Mouse (Mus musculus) CH12.LX (cell line): ENCODE data around the gene Lonp2. TPM values are rescaled to one million over a fixed set of nuclear protein-coding genes. Genes with fewer than 3 reads are reported as not detected.

Source experiments
- DNase-seq: peaks from one replicate; pipeline ENCODE4 v3.0.0-alpha.2; 2013; ENCODE audit errors: extremely low read depth
- H3K27ac ChIP-seq: 2 replicates; pipeline ENCODE4 v1.5.1; 2012; ENCODE audit warnings: low read depth, mild to moderate bottlenecking, control low read depth, moderate library complexity; ENCODE audit not compliant: insufficient read depth
- H3K27me3 ChIP-seq: replicated peaks from 2 replicates; pipeline ENCODE3; 2012; ENCODE audit warnings: inconsistent platforms
- H3K36me3 ChIP-seq, 2 experiments: replicated peaks in 1 of 2; 2 replicates each; pipeline versions ENCODE3 to v1.6.1; 2012; ENCODE audit warnings: inconsistent platforms in 1 of 2, low read length in 1 of 2, mild to moderate bottlenecking in 1 of 2, mixed read lengths in 1 of 2, moderate library complexity in 1 of 2; ENCODE audit not compliant: control insufficient read depth in 1 of 2, insufficient read depth in 1 of 2
- H3K4me1 ChIP-seq, 2 experiments: 2 replicates each; pipeline ENCODE4 v1.6.1; 2012; ENCODE audit warnings: inconsistent platforms in 1 of 2, moderate library complexity in 1 of 2; ENCODE audit not compliant: insufficient read depth in 2 of 2, control insufficient read depth in 1 of 2
- H3K4me2 ChIP-seq: 2 replicates; pipeline ENCODE4 v1.6.1; 2012; ENCODE audit warnings: low read depth, mild to moderate bottlenecking, control low read depth; ENCODE audit not compliant: poor library complexity, insufficient read depth, severe bottlenecking
- H3K4me3 ChIP-seq, 3 experiments: fragments of 150-350 bp in 1 of 3; sonication (generic) in 1 of 3; replicated peaks in 1 of 3; 2 replicates each; pipeline versions ENCODE3 to v1.5.1; 2011 to 2012; ENCODE audit warnings: low read depth in 2 of 3, low read length in 2 of 3, mild to moderate bottlenecking in 2 of 3, moderate library complexity in 2 of 3, control low read depth in 1 of 3, improper control_type of control experiment in 1 of 3, inconsistent platforms in 1 of 3, mixed read lengths in 1 of 3; ENCODE audit not compliant: poor library complexity in 1 of 3
- H3K79me2 ChIP-seq: replicated peaks from 2 replicates; pipeline ENCODE4 v1.6.1; 2012; ENCODE audit warnings: mild to moderate bottlenecking, moderate library complexity; ENCODE audit not compliant: control insufficient read depth, poor library complexity, insufficient read depth, severe bottlenecking; ENCODE audit errors: extremely low read depth
- H3K9ac ChIP-seq: 2 replicates; pipeline ENCODE4 v1.6.1; 2012; ENCODE audit warnings: low read depth, mild to moderate bottlenecking, control low read depth, moderate library complexity; ENCODE audit not compliant: insufficient read depth
- H3K9me3 ChIP-seq: replicated peaks from 2 replicates; pipeline ENCODE3; 2012; ENCODE audit warnings: low read length, inconsistent platforms, mixed read lengths
- BHLHE40 ChIP-seq: IDR thresholded peaks from 2 replicates; pipeline ENCODE4 v1.6.1; 2011; ENCODE audit warnings: mild to moderate bottlenecking, low read depth, low read length, improper control_type of control experiment
- CHD1 ChIP-seq: IDR thresholded peaks from 2 replicates; pipeline ENCODE4 v1.6.1; 2012; ENCODE audit warnings: low read depth, low read length, improper control_type of control experiment, inconsistent platforms
- CHD2 ChIP-seq: IDR thresholded peaks from 2 replicates; pipeline ENCODE4 v1.6.1; 2011; ENCODE audit warnings: low read length, improper control_type of control experiment
- CTCF ChIP-seq, 2 experiments: IDR thresholded peaks in 1 of 2; conservative IDR thresholded peaks in 1 of 2; 2 replicates each; pipeline ENCODE4 v1.5.1; 2011 to 2012; ENCODE audit warnings: low read depth in 2 of 2, low read length in 2 of 2, improper control_type of control experiment in 1 of 2, inconsistent platforms in 1 of 2, mild to moderate bottlenecking in 1 of 2, moderate library complexity in 1 of 2
- JUN ChIP-seq: IDR thresholded peaks from 2 replicates; pipeline ENCODE4 v1.6.1; 2011; ENCODE audit warnings: low read depth, mild to moderate bottlenecking, low read length, improper control_type of control experiment, moderate library complexity; ENCODE audit not compliant: insufficient read depth
- MAX ChIP-seq: IDR thresholded peaks from 2 replicates; pipeline ENCODE4 v1.6.1; 2011; ENCODE audit warnings: low read length, improper control_type of control experiment
- MAZ ChIP-seq: IDR thresholded peaks from 2 replicates; pipeline ENCODE4 v1.6.1; 2012; ENCODE audit warnings: low read depth, mild to moderate bottlenecking, inconsistent platforms, low read length, improper control_type of control experiment, moderate library complexity
- MEF2A ChIP-seq: IDR thresholded peaks from 2 replicates; pipeline ENCODE4 v1.6.1; 2014; ENCODE audit warnings: low read depth, mild to moderate bottlenecking, inconsistent platforms, low read length, improper control_type of control experiment, borderline replicate concordance
- MXI1 ChIP-seq: IDR thresholded peaks from 2 replicates; pipeline ENCODE4 v1.6.1; 2011; ENCODE audit warnings: mild to moderate bottlenecking, low read depth, low read length, improper control_type of control experiment
- NELFE ChIP-seq: IDR thresholded peaks from 2 replicates; pipeline ENCODE4 v1.6.1; 2011; ENCODE audit warnings: low read depth, low read length, improper control_type of control experiment
- POLR2AphosphoS2 ChIP-seq: IDR thresholded peaks from 2 replicates; pipeline ENCODE4 v1.6.1; 2011; ENCODE audit warnings: low read depth, low read length, improper control_type of control experiment
- RAD21 ChIP-seq: IDR thresholded peaks from 2 replicates; pipeline ENCODE4 v1.6.1; 2011; ENCODE audit warnings: low read depth, mild to moderate bottlenecking, low read length, improper control_type of control experiment, moderate library complexity
- SMC3 ChIP-seq: IDR thresholded peaks from 2 replicates; pipeline ENCODE4 v1.6.1; 2011; ENCODE audit warnings: low read depth, low read length, improper control_type of control experiment
- TBP ChIP-seq: conservative IDR thresholded peaks from 2 replicates; pipeline ENCODE4 v1.6.1; 2011; ENCODE audit warnings: low read depth, low read length, improper control_type of control experiment
- ZKSCAN1 ChIP-seq: IDR thresholded peaks from 2 replicates; pipeline ENCODE4 v1.6.1; 2012; ENCODE audit warnings: low read depth, inconsistent platforms, low read length, improper control_type of control experiment, borderline replicate concordance
- dilution Hi-C: fragments of 300-500 bp; cut with MboI; formaldehyde crosslinking; loops from 2 replicates; pipeline ENCODE4 v1.14.3; 2020; ENCODE audit warnings: low sequenced_read_pairs; ENCODE audit not compliant: extremely low pct_unique_long_range_greater_than_20kb, extremely low pct_ligation_motif_present
- in situ Hi-C: fragments of 300-500 bp; cut with MboI; formaldehyde crosslinking; loops from 3 replicates; pipeline ENCODE4 v1.14.3; 2019; ENCODE audit warnings: low sequenced_read_pairs, low pct_ligation_motif_present, low pct_unique_long_range_greater_than_20kb, mixed read lengths
- polyA plus RNA-seq: library from polyadenylated mRNA; unstranded; fragments of >175 nt; gene quantifications from 2 replicates; pipeline ENCODE4 v1.2.1, GENCODE M21; 2012; ENCODE audit warnings: low read depth; ENCODE audit not compliant: insufficient read length
- total RNA-seq, 2 experiments: library from RNA; depleted of rRNA; stranded (reverse); fragments of 300-350 nt in 1 of 2; fragments of >200 nt in 1 of 2; gene quantifications; 2 replicates each; pipeline ENCODE4 v1.2.3; 2012 to 2014

Gene Lonp2
- total and polyA plus RNA-seq, 3 experiments: 25.6 to 27.8 (median 26.4) TPM

DNA sequence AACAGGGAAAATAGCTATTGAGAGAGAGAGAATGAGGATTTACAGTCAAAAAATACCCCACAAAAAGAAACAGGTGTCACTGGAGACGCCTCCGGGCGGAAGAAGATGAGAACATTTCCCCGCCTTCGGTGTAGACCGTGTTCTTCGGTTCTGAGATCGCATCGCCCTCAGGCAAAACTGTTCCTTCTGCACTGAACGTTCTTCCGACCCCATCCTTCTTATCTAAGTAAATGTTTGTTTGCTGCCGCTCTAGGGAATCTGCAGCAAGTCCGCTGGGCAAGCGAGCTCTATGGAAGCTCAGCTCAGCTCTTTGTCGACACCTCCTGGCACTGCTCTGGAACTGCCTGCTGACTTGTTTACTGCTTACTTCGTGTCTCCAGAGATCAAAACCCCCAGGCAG, 38.3 kb upstream of the Lonp2 start:
- DNase-seq: peak; percentile 70
- H3K27ac ChIP-seq: no peak overlapping the region
- H3K4me3 ChIP-seq: peak overlapping the region; percentile 60 to 75 (median 67)
- peaks cover 5% of the 10 kb centered on the region for H3K27me3 ChIP-seq
- H3K36me3 ChIP-seq: no peaks in the 10 kb centered on the region
- H3K4me1 ChIP-seq: peaks cover 0 to 3% of the 10 kb centered on the region in 2 experiments; a peak in 2 of 4 replicates
- H3K9me3 ChIP-seq: no peaks in the 10 kb centered on the region
- H3K9ac ChIP-seq: peak overlapping the region; percentile 51
- no peaks in the 10 kb centered on the region for H3K79me2 ChIP-seq
- TF ChIP-seq ZKSCAN1 (no peak), NELFE (no peak), CTCF (conservative IDR thresholded peaks at IDR 0.05 in 1 of 2, IDR thresholded peaks at IDR 0.05 in 1 of 2; ENCODE audit: low read depth in 2 of 2, low read length in 2 of 2) (peak; percentile 76 to 88), RAD21 (peak; percentile 74), MAZ (0 out of 2 replicates have a peak, but pooled peaks have one; percentile 2), SMC3 (peak; percentile 69), BHLHE40 (no peak)
- in situ Hi-C loops (loop anchor here (5.0 kb wide), 1 partner anchor 322 kb away; no protein-coding TSS in a partner anchor), dilution Hi-C loops (no loop called here)
- peak overlapping the region; percentile 86 for H3K4me2 ChIP-seq

DNA sequence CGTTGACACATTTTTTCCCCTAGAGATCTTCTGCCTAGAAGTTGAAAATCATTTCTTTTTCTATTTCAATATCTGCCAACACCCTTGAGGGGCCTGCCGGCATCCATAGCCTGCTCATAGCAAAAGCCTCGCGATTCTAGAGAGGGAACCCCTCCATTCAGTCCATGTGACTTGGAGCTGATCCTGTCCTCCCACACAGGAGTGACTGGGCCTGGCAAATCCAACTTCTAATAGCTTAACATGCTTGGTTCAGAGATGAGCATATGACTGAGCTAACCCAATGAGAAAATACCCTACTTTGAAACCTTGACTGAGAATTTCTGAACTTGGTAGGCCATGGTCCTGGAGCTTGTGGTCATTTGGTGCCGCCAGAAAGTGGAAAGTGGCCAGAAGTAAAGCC, 37.8 kb upstream of the Lonp2 start:
- Histone ChIP-seq H3K4me2 (no peak overlapping the region), H3K9me3 (no peaks in the 10 kb centered on the region), H3K36me3 (no peaks in the 10 kb centered on the region), H3K27ac (no peak overlapping the region), H3K4me1 (peaks cover 0 to 3% of the 10 kb centered on the region in 2 experiments; a peak in 2 of 4 replicates), H3K79me2 (no peaks in the 10 kb centered on the region), H3K4me3 (no peak overlapping the region), H3K27me3 (peaks cover 5% of the 10 kb centered on the region), H3K9ac (no peak overlapping the region)
- in situ Hi-C loops (loop anchor here (5.0 kb wide), 1 partner anchor 321 kb away; no protein-coding TSS in a partner anchor), dilution Hi-C loops (no loop called here)
- no peak for DNase-seq
- no peak for TF ChIP-seq MXI1
- TF ChIP-seq JUN: no peak
- TF ChIP-seq POLR2AphosphoS2: no peak
- no peak for TF ChIP-seq TBP
- no peak for TF ChIP-seq CHD2
- no peak for TF ChIP-seq MEF2A
- TF ChIP-seq CHD1: no peak

DNA sequence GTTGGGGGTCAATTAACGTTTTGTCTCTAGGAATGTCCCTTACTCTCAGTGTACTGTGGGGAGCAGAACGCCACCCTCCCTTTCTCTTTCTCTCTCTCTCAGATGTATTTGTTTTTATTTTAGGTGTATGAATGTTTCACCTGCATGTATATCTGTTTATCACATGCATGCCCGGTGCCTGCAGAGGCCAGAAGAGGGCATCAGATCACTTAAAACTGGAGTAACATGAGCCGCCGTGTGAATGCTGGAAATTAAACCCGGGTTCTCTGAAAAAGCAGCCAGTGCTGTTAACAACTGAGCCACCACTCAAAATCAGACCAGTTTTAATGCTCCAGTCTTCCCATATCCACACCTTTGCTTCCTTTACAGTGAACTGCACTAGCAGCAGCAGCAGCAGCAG, 37.2 kb upstream of the Lonp2 start:
- Histone ChIP-seq H3K36me3 (no peaks in the 10 kb centered on the region), H3K9me3 (no peaks in the 10 kb centered on the region), H3K27me3 (peaks cover 5% of the 10 kb centered on the region), H3K4me1 (peaks cover 0 to 3% of the 10 kb centered on the region in 2 experiments; a peak in 2 of 4 replicates), H3K9ac (no peak overlapping the region), H3K79me2 (no peaks in the 10 kb centered on the region), H3K4me2 (no peak overlapping the region), H3K27ac (no peak overlapping the region), H3K4me3 (no peak overlapping the region)
- DNase-seq: peak; percentile 21
- dilution Hi-C loops (no loop called here), in situ Hi-C loops (loop anchor here (5.0 kb wide), 1 partner anchor 321 kb away; no protein-coding TSS in a partner anchor)
- no peak for TF ChIP-seq NELFE
- no peak for TF ChIP-seq CHD2
- TF ChIP-seq RAD21: peak; percentile 46
- TF ChIP-seq CTCF (conservative IDR thresholded peaks at IDR 0.05 in 1 of 2, IDR thresholded peaks at IDR 0.05 in 1 of 2; ENCODE audit: low read depth in 2 of 2, low read length in 2 of 2): peak in 1 of 2 experiments; percentile 58; a peak in 2 of 4 replicates
- peak; percentile 33; the same call in 1 of the 2 replicates for TF ChIP-seq SMC3
- TF ChIP-seq MAX: no peak
